Mouse (Mus musculus): ENCODE data around the gene Gm10662. TPM values are rescaled to one million over a fixed set of nuclear protein-coding genes. Genes with fewer than 3 reads are reported as not detected.
"Not testable (repeated sequence)": the region's sequence is repeated elsewhere in the genome, so short reads cannot be mapped to it uniquely, and the experiment has no call there.

The Gm10662 gene
- polyA plus RNA-seq (2015; fragmentation: Nextera tagmentation; extraction: Ambion mirVana) = not detected in 2 replicates

GRCm38 (mm10) chr7:23144380-23144779 is at the start of gene Gm10662:
Gene Gm10662, minus strand, starts transcription at chr7:23144480.
- no CpG with 5 or more reads among the region's 1 CpGs for WGBS
- not testable (repeated sequence) for H3K4me1 ChIP-seq (ENCODE audit: control insufficient read depth, insufficient read depth, low read length); H3K27me3 ChIP-seq (ENCODE audit: control insufficient read depth, insufficient read depth, low read length)

DNA sequence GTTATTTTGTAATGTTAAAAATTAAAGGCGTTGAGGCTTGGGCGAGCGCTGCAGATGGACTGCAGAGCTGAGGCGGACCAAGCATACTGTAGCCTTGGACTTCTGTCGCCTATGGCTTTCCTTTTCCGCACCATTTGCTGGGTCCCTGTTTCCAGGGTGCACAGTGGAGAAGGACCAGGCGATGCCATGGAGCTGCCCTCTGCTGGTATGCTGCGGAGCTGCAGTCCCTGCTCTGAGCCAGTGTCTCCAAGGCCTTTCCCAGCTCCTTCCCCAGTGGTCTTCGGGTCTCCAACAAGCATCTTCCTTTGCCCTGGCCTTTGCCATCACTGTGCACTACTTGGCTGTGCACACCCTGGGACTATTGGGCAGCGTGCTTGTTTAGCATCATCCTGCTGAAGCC is 19.2 kb upstream of the Gm10662 start:
- not testable (repeated sequence) for H3K4me3 ChIP-seq (ENCODE audit: low read length); H3K27ac ChIP-seq (ENCODE audit: low read length); ATAC-seq (replicated peaks; ENCODE audit: extremely low read depth, insufficient read depth, low FRiP score); H3K4me1 ChIP-seq (ENCODE audit: control insufficient read depth, insufficient read depth, low read length); H3K9me3 ChIP-seq (replicated peaks; ENCODE audit: control insufficient read depth, low read length); H3K36me3 ChIP-seq (ENCODE audit: control insufficient read depth, insufficient read depth); H3K27me3 ChIP-seq (ENCODE audit: control insufficient read depth, insufficient read depth, low read length); H3K4me2 ChIP-seq (ENCODE audit: low read depth, low read length); H3K9ac ChIP-seq (ENCODE audit: low read length)
- WGBS = 76% methylated on average over 10 of the region's 10 CpGs

More at GRCm38 (mm10) chr7:23144380-23144779, at the start of gene Gm10662:
- not testable (repeated sequence) for H3K27ac ChIP-seq (ENCODE audit: low read length); H3K9ac ChIP-seq (ENCODE audit: low read length); ATAC-seq (replicated peaks; ENCODE audit: extremely low read depth, insufficient read depth, low FRiP score); H3K9me3 ChIP-seq (replicated peaks; ENCODE audit: control insufficient read depth, low read length); H3K4me3 ChIP-seq (ENCODE audit: low read length); H3K4me2 ChIP-seq (ENCODE audit: low read depth, low read length); H3K36me3 ChIP-seq (ENCODE audit: control insufficient read depth, insufficient read depth)

Other genes starting within 250 kb of the Gm10662 start
- gene Gm4214, start 159.8 kb downstream of the Gm10662 start, polyA plus RNA-seq (2015; fragmentation: Nextera tagmentation; extraction: Ambion mirVana) = not detected in 2 replicates
- gene Gm4216, start 124.6 kb downstream of the Gm10662 start, polyA plus RNA-seq (2015; fragmentation: Nextera tagmentation; extraction: Ambion mirVana) = not detected in 2 replicates
- not detected in 2 replicates for gene Vmn1r163, start 88.9 kb downstream of the Gm10662 start, polyA plus RNA-seq (2015; fragmentation: Nextera tagmentation; extraction: Ambion mirVana)
- gene Gm8720, start 77.0 kb downstream of the Gm10662 start, polyA plus RNA-seq (2015; fragmentation: Nextera tagmentation; extraction: Ambion mirVana) = not detected in 2 replicates
- not detected in 2 replicates for gene Vmn1r165, start 72.9 kb upstream of the Gm10662 start, polyA plus RNA-seq (2015; fragmentation: Nextera tagmentation; extraction: Ambion mirVana)
- gene Vmn1r166, start 107.2 kb upstream of the Gm10662 start, polyA plus RNA-seq (2015; fragmentation: Nextera tagmentation; extraction: Ambion mirVana) = not detected in 2 replicates
- gene Gm6902, start 134.4 kb upstream of the Gm10662 start, polyA plus RNA-seq (2015; fragmentation: Nextera tagmentation; extraction: Ambion mirVana) = not detected in 2 replicates
- gene Nlrp4e, start 156.7 kb upstream of the Gm10662 start, polyA plus RNA-seq (2015; fragmentation: Nextera tagmentation; extraction: Ambion mirVana) = not detected in 2 replicates
- gene Nlrp5, start 241.4 kb upstream of the Gm10662 start, polyA plus RNA-seq (2015; fragmentation: Nextera tagmentation; extraction: Ambion mirVana) = not detected in 2 replicates

Data from heart, embryonic 16.5 days (tissue).